Mouse (Mus musculus): ENCODE data around the gene Pygb. TPM values are rescaled to one million over a fixed set of nuclear protein-coding genes. Genes with fewer than 3 reads are reported as not detected.

Pygb gene
- polyA plus RNA-seq, 1 experiment = 23.8 TPM

GRCm38 (mm10) chr2:150803035-150803434, 16.5 kb downstream of the Pygb start:
- no peaks in the 10 kb centered on the region for H3K79me2 ChIP-seq (ENCODE audit: control insufficient read depth, insufficient read depth)
- no peak overlapping the region for H3K4me2 ChIP-seq (ENCODE audit: low read depth)
- no peak overlapping the region for H3K4me3 ChIP-seq
- H3K27me3 ChIP-seq (ENCODE audit: control insufficient read depth, insufficient read depth, insufficient read length) = no peaks in the 10 kb centered on the region
- no peak for TF ChIP-seq SRF (IDR thresholded peaks at IDR 0.05; ENCODE audit: control insufficient read depth, insufficient read length, low read depth)
- no peak for TF ChIP-seq USF1 (IDR thresholded peaks at IDR 0.05; ENCODE audit: low read depth)
- TF ChIP-seq TCF12 (IDR thresholded peaks at IDR 0.05; ENCODE audit: insufficient read depth, poor library complexity, severe bottlenecking) = no peak
- TF ChIP-seq REST (IDR thresholded peaks at IDR 0.05; ENCODE audit: insufficient read depth, insufficient read length) = no peak
- TF ChIP-seq MYOG (IDR thresholded peaks at IDR 0.05; ENCODE audit: control insufficient read depth in 1 of 3, insufficient read depth in 1 of 3, insufficient read length in 2 of 3, low read depth in 2 of 3) = no peak
- TF ChIP-seq POLR2A (IDR thresholded peaks at IDR 0.05; ENCODE audit: insufficient read length, low read depth) = no peak
- TF ChIP-seq TCF3 (IDR thresholded peaks at IDR 0.05; ENCODE audit: insufficient read length, low read depth) = no peak
- TF ChIP-seq MYOD1 (IDR thresholded peaks at IDR 0.05; ENCODE audit: control insufficient read depth in 1 of 3, insufficient read length in 2 of 3, low read depth in 2 of 3) = no peak
- no peak overlapping the region for H3ac ChIP-seq (ENCODE audit: control insufficient read depth, insufficient read length)
- H3K36me3 ChIP-seq (ENCODE audit: control insufficient read depth, insufficient read depth) = peaks cover 8% of the 10 kb centered on the region

- Histone ChIP-seq H3K4me3 (no peak overlapping the region), H3K27me3 (ENCODE audit: control insufficient read depth, insufficient read depth, insufficient read length) (no peaks in the 10 kb centered on the region), H3ac (ENCODE audit: control insufficient read depth, insufficient read length) (no peak overlapping the region), H3K79me2 (ENCODE audit: control insufficient read depth, insufficient read depth) (no peaks in the 10 kb centered on the region), H3K4me2 (ENCODE audit: low read depth) (no peak overlapping the region), H3K36me3 (ENCODE audit: control insufficient read depth, insufficient read depth) (peaks cover 4% of the 10 kb centered on the region)
- TF ChIP-seq SRF (IDR thresholded peaks at IDR 0.05; ENCODE audit: control insufficient read depth, insufficient read length, low read depth) = no peak
- no peak for TF ChIP-seq MAX (IDR thresholded peaks at IDR 0.05; ENCODE audit: low read depth)
- TF ChIP-seq E2F4 (IDR thresholded peaks at IDR 0.05; ENCODE audit: insufficient read depth) = no peak
- no peak for TF ChIP-seq CEBPB (IDR thresholded peaks at IDR 0.05; ENCODE audit: insufficient read depth, poor library complexity, severe bottlenecking)
- no peak for TF ChIP-seq TCF3 (IDR thresholded peaks at IDR 0.05; ENCODE audit: insufficient read length, low read depth)
- no peak for TF ChIP-seq USF1 (IDR thresholded peaks at IDR 0.05; ENCODE audit: low read depth)
- no peak for TF ChIP-seq POLR2A (IDR thresholded peaks at IDR 0.05; ENCODE audit: insufficient read length, low read depth)
- TF ChIP-seq MYOD1 (IDR thresholded peaks at IDR 0.05; ENCODE audit: control insufficient read depth in 1 of 3, insufficient read length in 2 of 3, low read depth in 2 of 3) = no peak
- no peak for TF ChIP-seq TCF12 (IDR thresholded peaks at IDR 0.05; ENCODE audit: insufficient read depth, poor library complexity, severe bottlenecking)
- TF ChIP-seq POLR2AphosphoS2 (IDR thresholded peaks at IDR 0.05; ENCODE audit: insufficient read length, low read depth) = no peak
- TF ChIP-seq MYOG (IDR thresholded peaks at IDR 0.05; ENCODE audit: control insufficient read depth in 1 of 3, insufficient read depth in 1 of 3, insufficient read length in 2 of 3, low read depth in 2 of 3) = no peak
- no peak for TF ChIP-seq REST (IDR thresholded peaks at IDR 0.05; ENCODE audit: insufficient read depth, insufficient read length)
These were observed 21.8 kb downstream of the Pygb start for GRCm38 (mm10) chr2:150808381-150808780.

GRCm38 (mm10) chr2:150808812-150809211, 22.3 kb downstream of the Pygb start:
- no peaks in the 10 kb centered on the region for H3K79me2 ChIP-seq (ENCODE audit: control insufficient read depth, insufficient read depth)
- no peak overlapping the region for H3K4me2 ChIP-seq (ENCODE audit: low read depth)

GRCm38 (mm10) chr2:150810603-150811002, 24.1 kb downstream of the Pygb start:
- peaks cover under 1% of the 10 kb centered on the region for H3K36me3 ChIP-seq (ENCODE audit: control insufficient read depth, insufficient read depth)
- no peaks in the 10 kb centered on the region for H3K27me3 ChIP-seq (ENCODE audit: control insufficient read depth, insufficient read depth, insufficient read length)
- no peak overlapping the region for H3ac ChIP-seq (ENCODE audit: control insufficient read depth, insufficient read length)
- no peaks in the 10 kb centered on the region for H3K79me2 ChIP-seq (ENCODE audit: control insufficient read depth, insufficient read depth)
- no peak for TF ChIP-seq TCF12 (IDR thresholded peaks at IDR 0.05; ENCODE audit: insufficient read depth, poor library complexity, severe bottlenecking)
- no peak for TF ChIP-seq MAX (IDR thresholded peaks at IDR 0.05; ENCODE audit: low read depth)
- H3K4me3 ChIP-seq = no peak overlapping the region
- H3K4me2 ChIP-seq (ENCODE audit: low read depth) = no peak overlapping the region

More at GRCm38 (mm10) chr2:150808812-150809211, 22.3 kb downstream of the Pygb start:
- TF ChIP-seq SRF (IDR thresholded peaks at IDR 0.05; ENCODE audit: control insufficient read depth, insufficient read length, low read depth) (no peak), E2F4 (IDR thresholded peaks at IDR 0.05; ENCODE audit: insufficient read depth) (no peak), REST (IDR thresholded peaks at IDR 0.05; ENCODE audit: insufficient read depth, insufficient read length) (no peak), CEBPB (IDR thresholded peaks at IDR 0.05; ENCODE audit: insufficient read depth, poor library complexity, severe bottlenecking) (no peak), POLR2A (IDR thresholded peaks at IDR 0.05; ENCODE audit: insufficient read length, low read depth) (no peak)
- H3K27me3 ChIP-seq (ENCODE audit: control insufficient read depth, insufficient read depth, insufficient read length) = no peaks in the 10 kb centered on the region
- H3K36me3 ChIP-seq (ENCODE audit: control insufficient read depth, insufficient read depth) = peaks cover 4% of the 10 kb centered on the region
- no peak overlapping the region for H3ac ChIP-seq (ENCODE audit: control insufficient read depth, insufficient read length)
- H3K4me3 ChIP-seq = no peak overlapping the region

- no peaks in the 10 kb centered on the region for H3K36me3 ChIP-seq (ENCODE audit: control insufficient read depth, insufficient read depth)
These were observed 26.3 kb downstream of the Pygb start for GRCm38 (mm10) chr2:150812816-150813215.

More at GRCm38 (mm10) chr2:150812816-150813215, 26.3 kb downstream of the Pygb start:
- no peak overlapping the region for H3K4me3 ChIP-seq
- TF ChIP-seq USF1 (IDR thresholded peaks at IDR 0.05; ENCODE audit: low read depth) (no peak), POLR2AphosphoS2 (IDR thresholded peaks at IDR 0.05; ENCODE audit: insufficient read length, low read depth) (no peak), MAX (IDR thresholded peaks at IDR 0.05; ENCODE audit: low read depth) (no peak), MYOG (IDR thresholded peaks at IDR 0.05; ENCODE audit: control insufficient read depth in 1 of 3, insufficient read depth in 1 of 3, insufficient read length in 2 of 3, low read depth in 2 of 3) (no peak), CEBPB (IDR thresholded peaks at IDR 0.05; ENCODE audit: insufficient read depth, poor library complexity, severe bottlenecking) (no peak), MYOD1 (IDR thresholded peaks at IDR 0.05; ENCODE audit: control insufficient read depth in 1 of 3, insufficient read length in 2 of 3, low read depth in 2 of 3) (no peak), REST (IDR thresholded peaks at IDR 0.05; ENCODE audit: insufficient read depth, insufficient read length) (no peak), TCF12 (IDR thresholded peaks at IDR 0.05; ENCODE audit: insufficient read depth, poor library complexity, severe bottlenecking) (no peak), TCF3 (IDR thresholded peaks at IDR 0.05; ENCODE audit: insufficient read length, low read depth) (no peak), SRF (IDR thresholded peaks at IDR 0.05; ENCODE audit: control insufficient read depth, insufficient read length, low read depth) (no peak), POLR2A (IDR thresholded peaks at IDR 0.05; ENCODE audit: insufficient read length, low read depth) (no peak), E2F4 (IDR thresholded peaks at IDR 0.05; ENCODE audit: insufficient read depth) (no peak)
- no peak overlapping the region for H3ac ChIP-seq (ENCODE audit: control insufficient read depth, insufficient read length)
- H3K79me2 ChIP-seq (ENCODE audit: control insufficient read depth, insufficient read depth) = no peaks in the 10 kb centered on the region
- no peaks in the 10 kb centered on the region for H3K27me3 ChIP-seq (ENCODE audit: control insufficient read depth, insufficient read depth, insufficient read length)
- no peak overlapping the region for H3K4me2 ChIP-seq (ENCODE audit: low read depth)

Measured in myocyte (in vitro differentiated cells).